Mouse (Mus musculus): Measurements from ENCODE around the gene Taf3.

GRCm38 (mm10) chr2:10024264-10024663, 24.1 kb downstream of the Taf3 start:
- TF ChIP-seq CTCF (IDR thresholded peaks at IDR 0.05) (no peak), EP300 (IDR thresholded peaks at IDR 0.05; ENCODE audit: insufficient read depth, low read depth, low read length) (no peak), POLR2A (IDR thresholded peaks at IDR 0.05; ENCODE audit: insufficient read depth, low read depth, low read length) (no peak)
